Mouse (Mus musculus) cerebellum, adult 2 months (tissue): ENCODE measurements around the gene C1s1. TPM values are rescaled to one million over a fixed set of nuclear protein-coding genes. Genes with fewer than 3 reads are reported as not detected.
A peak's percentile ranks its signal among the peaks of the same experiment; 100 is the strongest.
"Not testable (repeated sequence)": the region's sequence is repeated elsewhere in the genome, so short reads cannot be mapped to it uniquely, and the experiment has no call there.

ENCODE experiments used
- DNase-seq, 2 experiments: peaks; one replicate each; pipeline ENCODE4 v3.0.0; 2021
- H3K27ac ChIP-seq: fragments of 200-500 bp; 2 replicates; pipeline ENCODE4 v1.5.1; 2012; ENCODE audit warnings: low read length, control low read depth, inconsistent platforms; ENCODE audit not compliant: insufficient read depth
- H3K27me3 ChIP-seq: fragments of 200-500 bp; 2 replicates; pipeline ENCODE4 v1.6.1; 2012; ENCODE audit warnings: inconsistent platforms, mild to moderate bottlenecking, low read length, moderate library complexity; ENCODE audit not compliant: control insufficient read depth, insufficient read depth
- H3K4me1 ChIP-seq: fragments of 200-500 bp; 2 replicates; pipeline ENCODE4 v1.6.1; 2011; ENCODE audit warnings: low read length; ENCODE audit not compliant: control insufficient read depth, insufficient read depth
- H3K4me3 ChIP-seq: fragments of 200-500 bp; replicated peaks from 2 replicates; pipeline ENCODE3; 2011; ENCODE audit warnings: mild to moderate bottlenecking, low read depth, low read length, control low read depth; ENCODE audit not compliant: insufficient read depth
- CTCF ChIP-seq: fragments of 200-500 bp; IDR thresholded peaks from 2 replicates; pipeline ENCODE4 v1.5.1; 2011; ENCODE audit warnings: low read depth, mild to moderate bottlenecking, control low read depth, low read length, moderate library complexity, borderline replicate concordance; ENCODE audit not compliant: insufficient read depth
- POLR2A ChIP-seq: fragments of 200-500 bp; IDR thresholded peaks from 2 replicates; pipeline ENCODE4 v1.6.1; 2011; ENCODE audit warnings: low read length, control low read depth, borderline replicate concordance; ENCODE audit not compliant: insufficient read depth
- WGBS: fragments of 180-500 bp; shearing (Covaris S2); methylation state at CpG from one replicate; pipeline ENCODE4 v1.1.7; 2018; 5-methylcytosine and 5-hydroxymethylcytosine counted together
- polyA plus RNA-seq: library from polyadenylated mRNA; depleted of rRNA; stranded (reverse); fragments of >200 nt; gene quantifications from 2 replicates; pipeline ENCODE4 v1.2.3, GENCODE M21; 2012; rRNA removed

C1s1 gene
- polyA plus RNA-seq, 1 experiment: 1.2 TPM

GRCm38 (mm10) chr6:124488952-124489351, 53.2 kb downstream of the C1s1 start:
- H3K27ac ChIP-seq: no peak overlapping the region
- 83% methylated on average over 4 of the region's 4 CpGs for WGBS
- H3K4me3 ChIP-seq: no peak overlapping the region
- DNase-seq: no peak
- TF ChIP-seq CTCF: no peak
- no peak for TF ChIP-seq POLR2A
- no peaks in the 10 kb centered on the region for H3K27me3 ChIP-seq
- H3K4me1 ChIP-seq: no peaks in the 10 kb centered on the region; the same call in 1 of the 2 replicates

- WGBS: 75% methylated on average over 2 of the region's 2 CpGs
- no peak for DNase-seq
- no peaks in the 10 kb centered on the region for H3K4me1 ChIP-seq
- H3K27ac ChIP-seq: no peak overlapping the region
- no peaks in the 10 kb centered on the region for H3K27me3 ChIP-seq
- H3K4me3 ChIP-seq: no peak overlapping the region
- TF ChIP-seq CTCF (no peak), POLR2A (no peak)
Observed at GRCm38 (mm10) chr6:124487509-124487908, 54.6 kb downstream of the C1s1 start.

GRCm38 (mm10) chr6:124485414-124486144, 56.6 kb downstream of the C1s1 start:
- DNase-seq: peak in 1 of 2 experiments; percentile 40
- Histone ChIP-seq H3K27me3 (no peaks in the 10 kb centered on the region), H3K27ac (no peak overlapping the region), H3K4me3 (peak overlapping the region; percentile 54), H3K4me1 (no peaks in the 10 kb centered on the region)
- 32% methylated on average over 21 of the region's 21 CpGs for WGBS
- no peak for TF ChIP-seq POLR2A
- TF ChIP-seq CTCF: no peak

GRCm38 (mm10) chr6:124484851-124485250, 57.3 kb downstream of the C1s1 start:
- H3K27me3 ChIP-seq: no peaks in the 10 kb centered on the region
- no peak overlapping the region for H3K4me3 ChIP-seq
- H3K4me1 ChIP-seq: no peaks in the 10 kb centered on the region
- no peak overlapping the region for H3K27ac ChIP-seq
- no peak for DNase-seq
- no peak for TF ChIP-seq CTCF
- no peak for TF ChIP-seq POLR2A
- WGBS: 85% methylated on average over 7 of the region's 7 CpGs

- DNase-seq, H3K27me3 ChIP-seq, H3K27ac ChIP-seq, H3K4me3 ChIP-seq, H3K4me1 ChIP-seq: not testable (repeated sequence)
- WGBS: 75% methylated on average over 3 of the region's 3 CpGs
Observed at GRCm38 (mm10) chr6:124483831-124484230, 58.3 kb downstream of the C1s1 start.

- H3K27ac ChIP-seq: no peak overlapping the region
- H3K4me1 ChIP-seq: no peaks in the 10 kb centered on the region
- TF ChIP-seq POLR2A: no peak
- TF ChIP-seq CTCF: peak; percentile 50
- peak in 1 of 2 experiments; percentile 58 for DNase-seq
- H3K4me3 ChIP-seq: no peak overlapping the region
- H3K27me3 ChIP-seq: no peaks in the 10 kb centered on the region
- WGBS: 32% methylated on average over 6 of the region's 6 CpGs
Observed at GRCm38 (mm10) chr6:124481571-124481970, 60.6 kb downstream of the C1s1 start.

Other genes starting within 250 kb of the C1s1 start
- 0.29 and 0.43 TPM in 2 replicates for gene Cd163, start 237.7 kb downstream of the C1s1 start, polyA plus RNA-seq
- 57.1 and 58.5 TPM in 2 replicates for gene Pex5, start 127.3 kb downstream of the C1s1 start, polyA plus RNA-seq
- 385 and 434 TPM in 2 replicates for gene Clstn3, start 77.6 kb downstream of the C1s1 start, polyA plus RNA-seq
- gene C1rl, start 49.2 kb downstream of the C1s1 start, polyA plus RNA-seq: 0.20 and 0.27 TPM in 2 replicates
- 0.47 and 0.59 TPM in 2 replicates for gene C1ra, start 30.0 kb downstream of the C1s1 start, polyA plus RNA-seq
- not detected in 2 replicates for gene C1rb, start 27.9 kb upstream of the C1s1 start, polyA plus RNA-seq
- 0.17 and 0.18 TPM in 2 replicates for gene C1s2, start 93.7 kb upstream of the C1s1 start, polyA plus RNA-seq
- gene Lpcat3, start 120.7 kb upstream of the C1s1 start, polyA plus RNA-seq: 56.4 and 60.0 TPM in 2 replicates
- gene Emg1, start 169.8 kb upstream of the C1s1 start, polyA plus RNA-seq: 93.3 and 101 TPM in 2 replicates
- gene Phb2, start 170.0 kb upstream of the C1s1 start, polyA plus RNA-seq: 114 and 115 TPM in 2 replicates
- 2.2 and 2.4 TPM in 2 replicates for gene Ptpn6, start 196.4 kb upstream of the C1s1 start, polyA plus RNA-seq
- 320 and 329 TPM in 2 replicates for gene Grcc10, start 199.0 kb upstream of the C1s1 start, polyA plus RNA-seq
- gene Gm45234, start 213.7 kb upstream of the C1s1 start, polyA plus RNA-seq: not detected in 2 replicates
- 83.5 and 90.3 TPM in 2 replicates for gene Atn1, start 214.2 kb upstream of the C1s1 start, polyA plus RNA-seq
- gene Eno2, start 227.3 kb upstream of the C1s1 start, polyA plus RNA-seq: 888 and 918 TPM in 2 replicates
- 4.9 and 6.7 TPM in 2 replicates for gene Lrrc23, start 237.4 kb upstream of the C1s1 start, polyA plus RNA-seq